In the genomic region with DNA sequence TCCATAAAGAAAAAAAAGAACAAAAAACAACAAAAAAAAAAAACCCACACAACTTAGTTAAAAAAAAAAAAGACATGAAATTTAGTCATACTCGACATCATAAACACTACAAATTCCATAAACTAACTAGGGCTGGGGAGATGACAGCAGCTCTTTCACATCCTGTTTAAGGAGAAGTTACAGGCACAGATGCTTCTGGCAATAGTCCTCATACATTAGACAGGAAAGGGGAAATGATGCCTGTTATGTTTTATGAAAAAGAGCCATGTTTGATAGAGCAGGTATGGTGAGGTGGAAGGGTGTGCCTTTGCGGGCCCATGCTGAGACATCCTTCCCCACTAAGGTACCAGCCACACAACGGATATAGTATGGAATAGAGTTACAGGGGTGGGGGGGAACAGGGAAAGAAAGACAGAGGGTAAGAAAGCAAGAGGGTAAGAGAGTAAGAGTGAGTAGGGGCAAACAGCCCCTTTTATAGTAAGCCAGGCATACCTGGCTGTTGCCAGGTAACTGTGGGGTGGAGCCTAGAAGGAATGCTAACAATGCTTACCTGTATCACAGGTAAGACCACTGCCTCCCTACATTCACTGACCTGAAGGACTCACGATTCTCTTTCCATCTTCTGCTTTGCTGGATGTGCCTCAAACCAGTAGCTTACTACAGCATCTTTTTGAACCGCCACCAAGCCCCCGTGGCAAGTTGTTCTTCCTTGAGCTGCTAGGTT, we compare ENCODE assay signal across 24 mouse cellular contexts. TPM values are rescaled to one million over a fixed set of nuclear protein-coding genes. Genes with fewer than 3 reads are reported as not detected.
"Had no signal": no experiment of that assay in that cellular context is flagged by ENCODE, and none has a peak within 500 bp of the region (broad histone marks: within the 10 kb centered on the region; RNA-seq: fewer than 3 reads in every experiment).

No protein-coding gene starts in this region.

- H3K9ac ChIP-seq: limb, embryonic 13.5 days; liver, embryonic 12.5 days; liver, embryonic 15.5 days; neural tube, embryonic 13.5 days had no signal

- H3K4me1 ChIP-seq: limb, embryonic 10.5 days; limb, embryonic 13.5 days; liver, embryonic 12.5 days; neural tube, embryonic 13.5 days had no signal

- DNase-seq: kidney, adult 18-20 months; kidney, adult 9 months; kidney, postnatal 25 days; layer of hippocampus, adult 9-11 months; liver; lung, adult 18-20 months; midbrain, embryonic 14.5 days; thymus, adult 18-20 months; thymus, postnatal 36 days had no signal

- ATAC-seq: inflammation-experienced regulatory T-cells, adult 6 months; intestine, embryonic 16.5 days; liver, embryonic 12.5 days had no signal

- H3K36me3 ChIP-seq: limb, embryonic 10.5 days; limb, embryonic 13.5 days; liver, embryonic 12.5 days; liver, embryonic 15.5 days; neural tube, embryonic 13.5 days had no signal

- H3K4me3 ChIP-seq: layer of hippocampus, adult 2 months; limb, embryonic 10.5 days; limb, embryonic 13.5 days; liver, embryonic 12.5 days; liver, embryonic 15.5 days; myocyte; neural tube, embryonic 13.5 days had no signal

- H3K4me2 ChIP-seq: limb, embryonic 13.5 days; liver, embryonic 12.5 days; liver, embryonic 15.5 days; midbrain, embryonic 11.5 days; neural tube, embryonic 13.5 days had no signal

- H3K27me3 ChIP-seq: limb, embryonic 13.5 days; neural tube, embryonic 13.5 days had no signal

- H3K27ac ChIP-seq: kidney, postnatal 0 days; layer of hippocampus, adult 2 months; limb, embryonic 10.5 days; limb, embryonic 13.5 days; liver, embryonic 12.5 days; liver, embryonic 15.5 days; macrophage; neural tube, embryonic 13.5 days; stomach, postnatal 0 days had no signal

- H3K9me3 ChIP-seq: limb, embryonic 10.5 days; limb, embryonic 13.5 days; liver, embryonic 12.5 days; liver, embryonic 15.5 days; neural tube, embryonic 13.5 days had no signal

RNA-seq across cellular contexts. Expression of gene Hspb2, which starts 9.5 kb away (rescaled TPM):
- total RNA-seq: megakaryocyte-erythroid progenitor cell, adult 5-6 weeks; neutrophil, adult 5-6 weeks had no signal
- polyA plus RNA-seq: inflammation-experienced regulatory T-cells, adult 6 months; limb, embryonic 10.5 days; macrophage had no signal

RNA-seq across cellular contexts. Expression of gene Cryab, which starts 10.6 kb away (rescaled TPM):
- total RNA-seq: megakaryocyte-erythroid progenitor cell, adult 5-6 weeks; neutrophil, adult 5-6 weeks had no signal
